Mouse (Mus musculus) T-helper 17 cell (primary cell): ENCODE measurements at regions not wholly inside any gene's neighbourhood (a gene's known extent, or its start where the extent isn't known, plus 50 kb on each side); places are given as distances from the start of the nearest gene placed in this dataset.
"Not testable (repeated sequence)": the region's sequence is repeated elsewhere in the genome, so short reads cannot be mapped to it uniquely, and the experiment has no call there.

Experiments
- in situ Hi-C, 2 experiments: fragments of 300-600 bp; cut with MboI, MseI; formaldehyde crosslinking; loops; 1 replicate in 1 of 2; 2 replicates in 1 of 2; pipeline ENCODE4 v1.15.1; 2025; ENCODE audit warnings: high pct_unique_total_duplicates in 2 of 2

- in situ Hi-C loops = no loop called here
Observed at GRCm38 (mm10) chr17:41264512-41265222, 329.8 kb upstream of the Cenpq start.

GRCm38 (mm10) chr17:41261495-41261894 is 326.6 kb upstream of the Cenpq start:
- in situ Hi-C loops = no loop called here

DNA sequence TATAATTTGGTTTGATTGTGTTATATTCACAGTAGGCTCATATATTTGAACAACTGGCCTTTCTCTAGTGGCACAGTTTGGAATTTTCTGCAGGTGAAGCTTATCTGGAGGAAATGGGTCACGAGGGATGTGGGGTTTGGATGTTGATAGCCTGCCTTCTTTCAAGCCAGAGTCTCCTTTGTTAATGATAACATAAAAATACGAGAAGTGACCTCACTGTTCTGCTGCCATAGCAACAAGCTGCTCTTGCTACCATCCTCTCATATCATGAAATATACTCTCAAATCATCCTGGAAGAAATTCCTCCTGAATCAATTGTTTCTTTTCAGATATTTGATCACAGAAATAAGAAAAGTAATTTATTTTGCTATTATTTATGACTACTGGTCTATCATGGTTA is 313.6 kb upstream of the Cenpq start:
- in situ Hi-C loops = no loop called here

DNA sequence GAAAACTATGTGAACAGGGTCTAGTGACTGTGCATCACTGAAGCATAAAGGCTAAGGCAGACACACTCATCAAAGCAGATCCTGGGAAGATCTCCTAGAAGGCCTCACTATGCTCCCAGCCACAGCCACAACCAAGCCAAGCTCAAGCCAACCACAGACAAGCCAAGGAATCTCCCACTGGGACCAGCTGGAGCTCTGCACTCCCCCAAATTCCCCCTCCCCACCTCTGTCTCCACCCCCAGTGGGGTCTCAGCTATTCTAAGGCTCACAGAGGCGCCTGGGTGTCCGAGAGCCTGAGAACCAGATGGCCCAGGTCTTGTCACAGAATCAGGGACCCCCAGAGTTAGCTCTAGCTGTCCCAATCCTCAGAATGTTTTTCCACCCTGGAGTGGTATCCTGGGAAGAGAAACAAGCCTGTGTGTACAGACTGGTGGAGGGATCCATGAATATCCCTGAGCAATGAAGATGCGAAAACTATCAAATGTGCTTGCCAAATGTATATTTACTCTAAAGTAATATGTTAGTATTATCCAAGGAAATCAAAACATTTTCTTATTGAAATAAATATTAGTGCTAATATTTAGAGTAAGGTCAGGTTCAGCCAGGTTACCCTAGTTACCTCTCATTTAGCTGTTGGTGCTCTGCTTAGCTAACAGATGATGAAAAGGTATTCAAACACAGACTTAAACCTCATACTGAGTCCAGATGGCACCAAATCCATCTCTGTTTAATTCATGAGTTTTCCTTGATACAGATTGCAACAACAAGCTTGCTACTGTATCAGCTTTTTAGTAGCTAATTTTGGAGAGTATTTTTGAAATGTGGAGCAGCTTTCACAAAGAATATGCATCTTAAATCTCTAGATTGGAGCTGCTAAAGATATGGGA is 292.5 kb upstream of the Cenpq start:
- in situ Hi-C loops = no loop called here

- in situ Hi-C loops = no loop called here
Observed at GRCm38 (mm10) chr17:41216816-41217215, 282.0 kb upstream of the Cenpq start.

DNA sequence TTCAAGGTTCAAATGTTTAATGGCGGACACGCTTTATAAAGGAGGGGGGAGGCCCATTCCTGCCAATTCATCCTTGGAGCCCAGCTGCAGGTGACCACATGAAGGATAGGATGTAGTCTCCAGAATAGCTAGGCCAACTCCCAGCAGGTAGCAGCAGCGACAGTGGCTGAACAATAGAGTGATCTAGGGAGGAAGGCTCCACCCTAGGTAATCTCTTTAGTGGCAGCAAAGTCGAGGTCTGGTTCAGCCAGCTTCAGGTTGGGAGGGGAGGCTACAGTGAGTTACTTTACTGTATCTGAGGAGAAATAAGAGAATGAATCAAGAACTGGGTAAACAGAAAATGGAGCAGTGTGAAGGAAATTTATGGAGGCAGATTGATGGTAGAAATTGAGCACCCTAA is 264.6 kb upstream of the Cenpq start:
- in situ Hi-C loops = not testable (repeated sequence)

- in situ Hi-C loops = not testable (repeated sequence)
Observed at GRCm38 (mm10) chr17:41190371-41190770, 255.5 kb upstream of the Cenpq start.

DNA sequence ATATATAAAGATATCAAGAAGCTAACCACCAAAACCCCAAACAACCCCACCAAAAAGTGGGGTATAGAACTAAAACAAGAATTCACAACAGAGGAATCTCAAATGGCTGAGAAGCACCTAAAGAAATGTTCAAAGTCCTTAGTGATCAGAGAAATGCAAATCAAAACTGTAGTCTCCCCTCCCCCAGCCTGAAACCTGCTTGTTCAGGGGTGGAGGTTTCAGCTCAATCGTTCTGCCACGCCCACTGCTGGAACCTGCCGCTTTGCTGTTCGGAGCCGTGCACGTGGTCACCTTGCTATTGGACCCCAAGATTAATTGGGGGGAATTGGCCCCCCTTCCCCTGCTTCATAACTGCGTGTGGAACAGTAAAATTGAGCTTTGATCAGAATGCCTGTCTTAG is 251.8 kb upstream of the Cenpq start:
- in situ Hi-C loops = not testable (repeated sequence)

DNA sequence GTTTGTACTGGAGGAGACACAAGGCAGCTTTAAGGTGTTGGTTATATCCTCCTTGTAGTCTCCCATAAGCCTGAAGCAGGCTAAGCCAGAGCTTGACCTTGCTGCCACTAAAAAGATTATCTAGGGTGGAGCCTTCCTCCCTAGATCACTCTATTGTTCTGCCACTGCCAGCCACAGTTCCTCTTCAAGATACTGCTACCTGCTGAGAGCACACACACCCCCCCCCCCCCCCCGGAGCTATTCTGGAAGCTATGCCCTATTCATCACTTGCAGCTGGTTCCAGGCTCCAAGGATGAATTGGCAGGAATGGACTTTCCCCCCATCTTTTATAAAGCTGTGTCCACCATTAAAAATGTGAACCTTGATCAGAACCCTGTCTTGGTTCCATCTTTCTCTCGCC is 249.9 kb upstream of the Cenpq start:
- in situ Hi-C loops = no loop called here

DNA sequence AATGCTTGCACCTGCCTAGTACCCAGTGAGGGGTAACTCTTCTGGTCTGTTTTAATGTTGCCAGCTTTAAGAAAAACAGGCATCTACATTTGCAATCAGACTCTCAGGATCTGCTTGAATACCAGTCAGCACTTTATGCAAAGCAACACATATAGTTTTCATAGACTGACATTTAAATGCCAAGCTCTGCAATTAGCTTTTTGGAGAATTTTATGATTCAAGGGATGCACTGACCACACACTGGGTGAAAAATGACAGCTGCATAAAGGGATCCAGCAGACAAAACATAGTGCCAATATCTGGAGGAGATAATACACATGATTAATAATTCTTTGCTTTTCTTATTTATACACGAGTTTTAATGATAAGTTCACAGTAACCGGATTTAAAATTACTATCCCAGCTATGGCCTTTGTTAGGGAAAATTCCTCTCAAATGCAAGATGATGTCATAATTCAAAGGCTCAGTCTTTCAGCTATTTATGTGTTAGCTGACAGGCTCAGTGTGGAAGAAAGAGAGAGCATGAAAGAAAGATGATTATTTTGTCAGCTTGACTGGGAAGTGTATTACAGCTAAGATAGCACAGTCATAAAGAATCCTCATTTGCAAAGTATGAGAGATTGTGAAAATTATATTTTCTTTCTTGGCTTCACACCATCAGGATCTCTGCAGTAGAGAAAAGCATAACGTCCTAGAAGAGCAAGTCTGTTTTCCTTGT is 219.0 kb upstream of the Cenpq start:
- in situ Hi-C loops = loop anchor here in 1 of 2 experiments (5.0 kb wide), 1 partner anchor 543 kb away; no protein-coding TSS in a partner anchor

DNA sequence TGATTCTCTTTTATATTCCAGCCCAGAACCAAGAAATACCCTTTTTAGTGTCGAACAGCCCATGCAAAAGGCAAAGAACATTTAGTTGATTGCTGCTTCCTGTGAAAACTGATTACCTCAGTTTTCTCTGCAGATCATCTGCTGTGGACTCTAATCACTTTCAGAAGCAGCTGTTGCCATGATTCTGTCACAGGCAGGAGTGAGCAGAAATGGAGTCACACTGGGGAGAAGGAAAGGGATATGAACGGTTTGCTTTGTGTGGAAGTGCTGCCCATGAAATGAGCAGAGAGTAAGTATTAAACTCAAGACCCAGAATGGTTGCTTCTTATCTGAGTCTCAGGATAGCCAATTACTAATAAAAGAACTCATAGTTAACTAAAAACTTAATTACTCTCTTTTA is 217.6 kb upstream of the Cenpq start:
- in situ Hi-C loops = loop anchor here in 1 of 2 experiments (5.0 kb wide), 1 partner anchor 545 kb away; no protein-coding TSS in a partner anchor

DNA sequence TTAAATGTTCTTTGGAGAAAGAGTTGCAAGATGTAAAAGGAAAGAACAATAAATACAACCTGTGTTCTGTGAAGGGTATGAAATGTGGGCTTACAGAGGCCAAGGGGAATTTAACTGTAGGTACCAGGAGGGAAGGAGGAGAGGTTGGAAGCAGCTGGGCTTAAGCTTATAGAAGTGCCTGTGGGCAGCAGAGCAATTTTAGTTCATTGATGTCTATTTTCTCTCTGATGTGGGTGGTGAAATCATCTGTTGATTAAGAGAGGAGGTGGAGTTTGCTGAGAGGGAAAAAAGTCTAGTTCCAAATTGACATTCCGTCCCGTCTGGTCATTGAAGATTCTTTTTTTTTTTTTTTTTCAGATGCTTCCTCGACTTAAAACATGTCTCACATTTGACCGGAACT is 209.7 kb upstream of the Cenpq start:
- in situ Hi-C loops = no loop called here

GRCm38 (mm10) chr17:41125582-41125981 is 190.7 kb upstream of the Cenpq start:
- in situ Hi-C loops = no loop called here

DNA sequence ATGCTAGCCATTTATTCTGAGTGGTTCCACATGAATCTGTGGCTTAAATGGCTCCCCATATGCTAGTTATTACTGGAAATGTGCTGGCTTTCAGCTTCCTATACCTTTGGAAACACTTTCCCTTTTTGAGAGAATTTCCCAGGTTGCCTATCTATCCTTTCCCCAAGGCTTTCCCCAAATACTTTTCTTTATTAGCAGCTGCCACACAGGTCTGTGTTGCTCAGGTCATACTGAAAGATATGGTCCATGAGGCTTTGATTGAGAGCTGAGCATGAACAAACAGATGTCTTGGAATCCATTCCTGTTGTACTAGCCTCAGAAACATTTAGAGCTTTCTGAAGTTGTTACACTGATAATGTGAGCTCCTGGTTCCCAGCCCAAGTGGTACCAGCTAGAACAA is 188.1 kb upstream of the Cenpq start:
- in situ Hi-C loops = no loop called here

GRCm38 (mm10) chr17:41103980-41104379 is 169.1 kb upstream of the Cenpq start:
- in situ Hi-C loops = no loop called here

DNA sequence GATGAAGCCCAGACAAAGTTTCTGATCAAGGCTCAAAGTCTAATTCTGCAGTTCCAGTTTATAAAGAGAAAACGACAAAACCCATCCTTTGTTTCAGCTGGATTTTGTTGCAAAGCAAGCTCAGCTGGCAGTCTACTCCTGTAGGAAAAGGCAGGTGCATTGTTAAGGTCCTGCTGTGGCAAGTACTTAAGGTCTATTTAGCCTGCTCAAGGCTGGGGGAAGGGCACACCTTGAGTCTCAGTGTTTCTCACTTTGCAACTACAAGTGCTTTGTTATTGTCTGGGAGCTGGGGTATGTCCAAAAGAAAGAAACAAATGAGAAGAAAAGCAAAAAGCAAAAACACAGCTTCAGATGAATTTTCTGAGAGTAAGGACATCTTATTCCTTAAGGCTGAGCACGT is 136.0 kb upstream of the Cenpq start:
- in situ Hi-C loops = no loop called here
